Mouse (Mus musculus) hematopoietic stem cell, adult 5-6 weeks (primary cell): Measurements from ENCODE around the gene Psmd12. TPM values are rescaled to one million over a fixed set of nuclear protein-coding genes. Genes with fewer than 3 reads are reported as not detected.

Source experiments
- ATAC-seq, 2 experiments: fragments of 125-278 bp in 1 of 2; replicated peaks in 1 of 2; 2 replicates each; pipeline ENCODE4 v1.8.0; 2016 to 2017; ENCODE audit warnings: inconsistent platforms in 2 of 2, mild to moderate bottlenecking in 2 of 2, moderate number of reproducible peaks in 2 of 2, low read depth in 1 of 2, moderate TSS enrichment in 1 of 2; ENCODE audit not compliant: low FRiP score in 2 of 2, poor library complexity in 2 of 2, severe bottlenecking in 2 of 2, insufficient read depth in 1 of 2, low TSS enrichment in 1 of 2
- total RNA-seq: library from RNA; stranded (forward); fragments of 172-1452, 232-1000 nt; gene quantifications from 2 replicates; pipeline ENCODE4 v1.2.3, GENCODE M21; 2017

Gene Psmd12
- total RNA-seq, 1 experiment from 2014 or later, result 133 TPM

GRCm38 (mm10) chr11:107457282-107457681 lies 22.0 kb upstream of the Psmd12 start:
- ATAC-seq, result no peak

DNA sequence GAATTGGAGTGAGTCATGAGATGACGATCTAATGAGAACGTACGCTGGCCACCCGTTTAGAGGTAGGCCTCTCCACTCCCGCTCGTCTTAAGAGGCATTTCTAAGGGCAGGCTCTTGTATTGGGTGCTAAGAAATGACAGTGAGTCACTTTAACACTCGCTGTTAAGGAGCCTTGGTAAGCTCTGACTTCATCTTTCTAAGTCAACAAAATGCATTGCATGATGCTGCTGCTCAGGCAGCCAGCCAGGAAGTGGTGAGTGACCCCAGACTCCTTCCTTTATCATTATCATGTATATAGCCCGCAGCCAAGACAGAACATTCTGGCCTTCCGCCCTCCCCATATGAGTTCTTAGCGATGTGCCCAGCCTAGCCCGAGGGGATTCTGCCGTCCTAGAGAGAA lies 21.0 kb upstream of the Psmd12 start:
- ATAC-seq, result no peak

DNA sequence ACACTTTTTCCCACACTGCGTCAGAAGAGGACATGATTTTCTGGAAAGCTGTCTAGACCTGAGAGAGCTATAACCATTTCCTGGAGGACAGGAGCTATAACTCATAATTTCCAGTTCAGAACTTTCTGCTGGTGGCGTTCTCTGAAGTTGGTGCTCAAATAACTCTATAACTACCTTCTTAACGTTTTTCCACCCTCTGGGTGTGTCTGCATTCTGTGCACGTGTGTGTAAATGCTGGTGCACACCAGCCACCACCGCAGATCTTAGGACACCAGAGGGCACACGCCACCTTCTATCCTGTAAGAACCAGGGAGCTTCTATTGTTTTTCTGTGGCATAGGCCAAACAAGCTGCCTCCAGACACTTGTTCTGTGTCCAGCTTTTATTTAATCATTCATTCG lies 20.3 kb upstream of the Psmd12 start:
- ATAC-seq, result no peak

- no peak for ATAC-seq
Observed at GRCm38 (mm10) chr11:107459828-107460227, 19.5 kb upstream of the Psmd12 start.

- ATAC-seq, result 0 out of 4 replicates have a peak, but pooled peaks of 1 of the 2 experiments have one; percentile 25
Observed at GRCm38 (mm10) chr11:107462478-107462877, 16.8 kb upstream of the Psmd12 start.

DNA sequence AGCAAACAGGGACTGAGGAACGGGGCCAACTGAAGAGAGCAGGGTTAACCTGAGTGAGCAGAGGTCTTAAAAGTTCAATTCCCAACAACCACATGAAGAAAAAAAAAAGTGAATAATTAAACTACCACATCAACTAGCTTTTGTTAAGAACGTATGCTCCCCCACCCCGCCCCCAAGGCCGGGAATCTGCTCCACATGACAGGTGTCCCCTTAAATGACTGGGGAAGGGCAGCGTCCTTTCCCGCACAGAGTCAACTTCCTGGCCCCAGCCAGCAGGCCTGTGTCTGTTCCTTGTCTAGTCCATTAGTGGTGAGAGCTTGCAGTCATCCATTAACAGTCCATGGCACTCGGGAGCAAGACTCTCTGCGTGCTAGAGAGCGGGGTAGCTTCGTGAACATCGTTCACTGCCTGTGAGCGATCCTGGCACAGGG lies 16.0 kb upstream of the Psmd12 start:
- ATAC-seq, result no peak

- ATAC-seq, result no peak
Observed at GRCm38 (mm10) chr11:107464141-107464540, 15.1 kb upstream of the Psmd12 start.

DNA sequence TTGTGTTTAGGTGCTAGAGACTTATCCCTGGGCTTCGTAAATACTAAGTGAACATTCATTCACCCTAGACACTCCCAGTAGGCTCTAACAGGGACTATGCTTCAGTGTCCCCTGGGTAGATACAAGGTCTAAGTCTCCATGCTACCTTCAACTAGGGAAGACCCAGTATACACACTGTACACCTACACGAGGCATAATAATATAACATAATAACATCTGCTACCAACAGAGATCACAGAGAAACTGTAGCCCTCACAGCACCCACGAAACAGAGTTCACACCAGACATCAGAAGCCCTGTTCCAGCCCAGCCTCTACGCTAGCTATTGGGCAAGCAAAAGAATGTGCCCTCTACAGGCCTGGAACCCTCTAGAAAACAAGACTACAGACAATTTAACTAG lies 14.2 kb upstream of the Psmd12 start:
- no peak for ATAC-seq

DNA sequence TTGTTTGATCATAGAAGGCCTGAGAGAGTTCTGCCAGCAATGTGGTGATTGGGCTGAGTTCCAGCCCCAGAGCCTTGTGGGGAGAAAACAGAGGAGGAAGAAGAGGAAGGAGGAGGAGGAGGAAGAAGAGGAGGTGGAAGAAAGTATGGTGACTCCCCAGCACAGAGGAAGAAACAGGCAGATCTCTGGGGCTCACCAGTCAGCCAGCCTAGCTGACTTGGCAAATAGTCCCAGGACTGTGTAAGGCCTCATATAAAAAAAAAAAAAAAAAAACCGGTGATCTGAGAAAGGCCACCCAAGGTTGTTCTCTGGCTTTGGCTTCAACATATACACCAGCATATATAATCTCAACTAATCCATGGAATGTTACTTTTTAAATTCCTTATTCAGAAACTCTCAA lies 13.3 kb upstream of the Psmd12 start:
- ATAC-seq, result no peak

- ATAC-seq, result no peak
Observed at GRCm38 (mm10) chr11:107466611-107467391, 12.5 kb upstream of the Psmd12 start.

DNA sequence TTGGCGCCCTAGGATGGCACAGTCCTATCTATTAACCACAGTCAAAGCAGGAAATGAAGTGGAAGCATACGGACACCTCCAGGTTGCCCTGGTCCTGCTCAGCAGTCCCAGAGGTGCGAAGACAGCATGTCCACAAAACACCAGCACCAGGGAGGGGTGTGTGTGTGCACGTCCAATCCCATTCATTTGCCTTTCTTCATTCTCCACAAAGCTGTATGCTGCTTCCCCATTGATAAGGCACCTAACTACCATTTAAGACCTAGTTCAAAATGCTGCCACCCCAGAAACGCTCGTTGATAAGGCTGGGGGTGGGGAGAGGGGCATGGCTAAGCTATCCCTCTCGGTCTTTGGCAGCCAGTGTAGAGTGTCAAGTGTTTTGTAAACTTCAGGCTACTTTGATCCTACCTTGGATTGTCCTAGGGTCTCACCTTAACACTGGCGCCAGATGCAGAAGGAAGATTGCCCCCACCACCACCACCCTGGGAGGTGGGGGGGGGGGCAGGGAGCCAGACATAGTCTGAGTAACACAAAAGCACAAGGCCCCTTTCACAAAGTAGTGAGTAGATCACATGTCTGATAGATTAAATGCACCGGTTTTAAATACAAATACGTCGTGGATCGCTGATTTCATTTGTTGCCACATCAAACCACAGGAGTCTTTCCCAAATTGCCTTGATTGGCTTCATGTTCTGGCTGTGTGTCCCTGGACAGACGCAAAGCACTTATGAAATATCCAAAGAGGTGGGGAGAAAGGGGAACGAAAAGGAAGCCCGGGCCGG lies 10.8 kb upstream of the Psmd12 start:
- peak in 1 of 2 experiments; percentile 5; a peak in 1 of 4 replicates for ATAC-seq

- ATAC-seq, result peak in 1 of 2 experiments; percentile 27; a peak in 3 of 4 replicates
Observed at GRCm38 (mm10) chr11:107469031-107469522, 10.2 kb upstream of the Psmd12 start.

GRCm38 (mm10) chr11:107469523-107470371 lies 9.5 kb upstream of the Psmd12 start:
- no peak for ATAC-seq

GRCm38 (mm10) chr11:107470521-107471041 lies 8.7 kb upstream of the Psmd12 start, which contains the start of gene Pitpnc1:
Gene Pitpnc1, minus strand, starts transcription at chr11:107470699.
- peak; percentile 77 to 79 for ATAC-seq

DNA sequence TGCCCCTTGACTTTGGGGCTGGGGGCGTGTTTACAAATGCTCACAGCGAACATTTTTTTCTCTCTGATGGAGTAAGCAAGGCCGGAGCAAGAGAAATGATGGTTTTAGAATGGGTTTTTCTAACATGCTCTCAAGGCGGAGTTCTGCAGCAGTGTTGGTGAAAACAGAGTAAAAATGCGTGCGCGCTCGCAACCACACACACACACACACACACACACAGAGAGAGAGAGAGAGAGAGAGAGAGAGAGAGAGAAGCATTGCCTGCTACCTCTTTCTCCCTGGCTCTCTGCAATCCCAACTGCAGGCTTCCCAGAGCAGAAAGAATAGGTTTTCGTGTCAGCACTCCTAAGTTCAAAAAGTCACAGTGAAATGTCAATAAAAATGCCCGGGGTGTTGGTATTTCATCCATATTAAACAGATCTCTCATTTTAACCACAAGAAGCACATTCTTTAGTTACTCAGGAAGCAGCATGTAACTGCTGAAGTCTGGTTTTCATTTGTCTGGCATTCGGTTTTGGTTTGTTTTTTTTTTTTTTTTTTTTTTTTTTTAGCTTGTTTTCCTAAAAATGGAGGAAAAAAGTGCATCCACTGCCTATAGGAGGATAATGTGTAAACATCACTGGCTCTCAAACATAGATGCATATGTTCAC lies 8.1 kb upstream of the Psmd12 start:
- ATAC-seq, result no peak

DNA sequence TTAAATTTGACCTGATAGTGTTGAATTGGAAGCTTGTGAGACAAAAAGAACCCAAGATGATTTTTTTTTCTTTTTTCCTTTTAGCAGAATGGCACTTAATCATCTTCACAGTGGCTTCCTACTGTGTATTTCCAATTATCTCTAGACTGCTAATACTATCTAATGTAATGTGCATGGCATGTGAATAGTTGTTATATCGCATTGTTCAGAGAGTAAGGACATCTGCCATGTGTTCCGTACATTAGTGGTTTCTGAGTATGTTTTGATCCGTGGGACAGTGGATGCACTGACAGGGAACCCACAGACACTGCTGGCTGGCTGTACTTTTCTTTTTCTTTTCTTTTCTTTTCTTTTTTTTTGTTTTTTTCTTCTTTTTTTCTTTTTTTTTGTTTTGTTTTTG lies 7.0 kb upstream of the Psmd12 start:
- no peak for ATAC-seq
